Mouse (Mus musculus): ENCODE data around the gene Vkorc1. TPM values are rescaled to one million over a fixed set of nuclear protein-coding genes. Genes with fewer than 3 reads are reported as not detected.
"Not testable (repeated sequence)": the region's sequence is repeated elsewhere in the genome, so short reads cannot be mapped to it uniquely, and the experiment has no call there.

The Vkorc1 gene
- total RNA-seq, 2 experiments from 2014 or later: 7.5 to 9.9 TPM

DNA sequence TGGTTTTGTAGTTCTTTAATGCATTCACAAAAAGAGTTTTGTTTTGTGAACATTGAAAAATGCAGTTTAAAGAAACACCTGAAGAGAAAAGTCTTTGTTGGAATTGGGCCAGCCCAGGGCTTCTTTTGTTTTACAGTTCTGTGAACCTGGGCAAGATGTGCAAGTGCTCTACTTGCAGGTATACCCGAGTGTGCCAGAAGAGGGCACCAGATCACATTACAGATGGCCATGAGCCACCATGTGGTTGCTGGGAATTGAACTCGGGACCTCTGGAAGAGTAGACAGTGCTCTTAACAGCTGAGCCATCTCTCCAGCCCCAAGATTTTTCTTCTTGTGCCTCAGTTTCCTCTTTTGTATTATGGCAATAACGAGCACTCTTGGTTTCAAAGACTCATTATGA, 22.8 kb upstream of the Vkorc1 start:
- no peak for DNase-seq (ENCODE audit: low spot score)

DNA sequence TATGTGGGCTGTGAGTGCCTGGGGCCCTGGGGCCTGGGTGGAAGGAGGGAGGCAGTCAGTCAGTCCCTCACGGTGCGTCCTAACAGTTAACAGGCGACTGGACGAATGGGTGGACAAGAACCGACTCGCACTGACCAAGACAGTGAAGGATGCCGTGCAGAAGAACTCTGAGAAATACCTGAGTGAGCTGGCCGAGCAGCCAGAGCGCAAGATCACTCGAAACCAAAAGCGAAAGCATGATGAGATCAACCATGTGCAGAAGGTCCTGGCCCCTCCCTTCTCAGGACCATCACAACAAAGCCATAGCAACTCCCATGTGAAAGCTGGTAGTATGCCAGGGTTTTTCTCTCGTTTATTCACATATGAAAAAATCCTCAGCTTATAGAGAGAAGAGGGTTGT, 19.9 kb upstream of the Vkorc1 start:
- DNase-seq (ENCODE audit: low spot score): no peak

GRCm38 (mm10) chr7:127912938-127913337, 17.5 kb upstream of the Vkorc1 start:
- no peak for DNase-seq (ENCODE audit: low spot score)

DNA sequence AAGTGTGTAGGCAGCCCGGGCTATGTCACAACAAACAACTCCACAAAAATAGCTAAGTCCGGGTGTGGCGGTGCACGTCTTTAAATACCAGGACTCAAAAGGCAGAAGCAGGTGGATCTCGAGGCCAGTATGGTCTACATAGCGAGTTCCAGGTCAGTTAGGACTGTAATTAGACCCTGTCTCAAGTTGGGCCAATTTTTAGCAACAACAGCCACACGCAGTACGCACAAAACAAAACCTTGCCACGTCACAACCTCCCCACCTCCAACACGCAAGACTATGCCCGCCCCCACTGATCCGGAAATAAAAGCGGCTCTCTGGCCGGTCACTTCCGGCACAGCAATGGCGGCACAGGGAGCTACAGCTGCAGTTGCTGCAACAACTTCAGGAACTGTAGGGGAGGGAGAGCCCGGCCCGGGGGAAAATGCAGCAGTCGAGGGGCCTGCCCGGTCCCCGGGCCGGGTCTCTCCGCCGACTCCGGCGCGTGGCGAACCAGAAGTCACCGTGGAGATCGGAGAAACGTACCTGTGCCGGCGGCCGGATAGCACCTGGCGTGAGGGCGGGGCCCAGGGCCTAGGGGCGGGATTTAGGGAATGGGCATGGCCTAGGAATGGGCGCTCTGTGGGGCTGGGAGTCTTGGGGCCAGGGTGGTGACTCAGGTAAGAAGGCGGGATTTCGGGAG, 16.9 kb upstream of the Vkorc1 start, which contains the start of gene Kat8:
Kat8 (plus strand) TSS at position 327 of the 682 bp plus-strand sequence.
- peak; percentile 90 for DNase-seq (ENCODE audit: low spot score)

DNA sequence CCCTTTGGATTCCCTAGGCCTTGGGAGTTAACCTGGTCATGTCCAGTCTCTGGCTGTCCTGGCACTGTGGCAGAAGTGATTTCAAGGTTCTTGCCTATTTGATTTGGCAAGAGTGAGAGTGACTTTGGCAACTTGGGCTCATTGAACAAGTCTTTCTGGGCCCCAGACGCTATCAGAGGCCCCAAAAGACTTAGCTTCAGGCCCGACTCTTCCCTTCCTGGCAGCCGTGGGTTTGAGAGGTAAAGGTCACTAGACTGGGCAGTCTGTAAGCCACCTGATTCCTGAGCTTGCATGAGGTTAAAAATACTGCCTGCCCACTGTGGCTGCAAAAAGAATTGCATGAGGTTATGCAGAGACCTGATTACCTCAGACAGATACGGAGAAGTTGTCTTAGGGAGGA, 13.2 kb upstream of the Vkorc1 start:
- DNase-seq (ENCODE audit: low spot score): peak; percentile 68

- no peak for DNase-seq (ENCODE audit: low spot score)
Measured at GRCm38 (mm10) chr7:127907939-127908338, 12.5 kb upstream of the Vkorc1 start.

GRCm38 (mm10) chr7:127903971-127904796, 8.8 kb upstream of the Vkorc1 start, which contains the start of gene Bckdk:
Bckdk (plus strand) TSS chr7:127904082.
- DNase-seq (ENCODE audit: low spot score): peak; percentile 84

GRCm38 (mm10) chr7:127901772-127902171, 6.4 kb upstream of the Vkorc1 start:
- DNase-seq (ENCODE audit: low spot score): no peak

- no peak for DNase-seq (ENCODE audit: low spot score)
Measured at GRCm38 (mm10) chr7:127899997-127900396, 4.6 kb upstream of the Vkorc1 start.

GRCm38 (mm10) chr7:127898179-127898956, 3.0 kb upstream of the Vkorc1 start:
- no peak for DNase-seq (ENCODE audit: low spot score)

- no peak for DNase-seq (ENCODE audit: low spot score)
Measured at GRCm38 (mm10) chr7:127897542-127897941, 2.1 kb upstream of the Vkorc1 start.

- DNase-seq (ENCODE audit: low spot score): peak; percentile 60
Measured at GRCm38 (mm10) chr7:127896384-127896783, 967 bp upstream of the Vkorc1 start.

GRCm38 (mm10) chr7:127895891-127896290, 474 bp upstream of the Vkorc1 start:
- not testable (repeated sequence) for DNase-seq (ENCODE audit: low spot score)

DNA sequence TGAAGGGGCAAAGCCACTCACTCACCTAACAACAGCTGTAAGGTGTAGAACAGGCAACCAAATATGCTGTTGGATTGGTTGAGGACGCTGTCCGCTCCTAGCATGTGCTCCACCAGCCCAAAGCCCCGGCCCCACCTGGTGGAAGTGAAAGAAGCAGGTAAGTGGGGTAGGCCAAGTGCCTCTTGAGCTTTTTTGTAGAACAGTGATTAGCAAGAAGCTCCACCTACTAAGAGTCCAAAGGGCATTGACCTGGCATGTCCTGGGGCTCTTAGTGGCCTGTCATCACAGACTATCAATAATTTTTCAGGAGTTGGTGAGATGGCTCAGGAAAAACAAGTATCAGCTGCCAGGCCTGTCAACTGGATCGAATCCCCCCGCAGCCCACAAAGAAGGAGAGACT, 937 bp downstream of the Vkorc1 start:
- no peak for DNase-seq (ENCODE audit: low spot score)

DNA sequence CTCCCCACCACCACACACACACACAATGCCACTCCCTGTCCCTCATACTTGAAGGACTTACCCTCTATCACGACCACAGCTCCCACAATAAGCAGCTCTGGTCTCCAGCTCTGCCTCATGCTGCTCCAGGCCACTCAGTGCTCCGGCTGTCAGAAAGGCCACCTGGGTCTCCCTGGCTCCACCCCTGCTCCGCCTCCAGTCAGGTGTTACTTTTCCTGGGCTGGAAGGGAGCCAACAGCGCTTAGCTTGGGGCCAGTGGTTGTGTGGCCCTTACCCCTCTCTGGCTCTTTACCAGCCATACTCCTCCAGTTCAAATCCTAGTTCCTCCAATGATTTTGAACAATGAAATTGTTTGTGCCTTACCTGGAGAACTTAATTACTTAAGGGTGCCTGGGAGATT, 4.6 kb downstream of the Vkorc1 start, which contains the start of gene Prss53:
Prss53 (minus strand) TSS at position 173 of the 400 bp plus-strand sequence.
- no peak for DNase-seq (ENCODE audit: low spot score)

DNA sequence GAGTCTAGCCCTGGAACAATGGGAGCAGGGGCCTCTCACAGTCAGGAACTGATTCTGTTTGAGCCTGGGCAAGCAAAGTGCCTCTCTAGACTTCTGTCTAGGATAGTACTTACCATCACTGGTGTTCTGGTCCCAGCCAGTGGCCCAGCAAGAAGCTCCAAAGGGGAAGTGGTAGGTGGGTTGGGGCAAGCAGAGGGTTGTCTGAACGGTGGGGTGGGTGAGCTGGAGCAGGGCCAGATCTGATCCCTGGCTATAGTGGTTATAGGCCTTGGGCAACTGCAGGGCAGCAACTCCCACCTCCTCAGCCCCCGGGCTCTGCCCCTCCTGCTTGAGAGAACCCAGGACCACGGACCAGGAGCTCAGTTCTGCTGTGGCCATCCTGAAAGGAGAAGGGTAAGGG, 6.6 kb downstream of the Vkorc1 start:
- no peak for DNase-seq (ENCODE audit: low spot score)

DNA sequence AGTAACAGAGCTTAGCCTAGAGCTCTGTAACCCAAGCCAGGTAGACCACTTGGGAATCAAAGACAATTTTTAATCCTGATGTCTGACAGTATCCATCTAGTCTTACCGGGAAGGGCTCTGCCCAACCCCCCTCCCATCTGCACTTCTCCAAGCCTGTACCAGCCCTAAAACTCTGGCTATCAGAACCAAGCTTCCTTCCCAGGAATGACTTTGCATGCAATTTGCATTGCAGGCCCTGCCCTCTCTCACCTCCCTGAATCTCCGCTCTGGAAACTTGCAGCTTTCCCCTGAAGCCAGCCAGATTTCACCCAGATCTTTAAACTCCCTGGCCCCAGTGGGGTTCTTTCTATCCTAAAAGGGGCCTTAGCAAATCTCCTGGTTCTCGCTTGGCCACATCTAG, 7.6 kb downstream of the Vkorc1 start:
- no peak for DNase-seq (ENCODE audit: low spot score)

GRCm38 (mm10) chr7:127887191-127887590, 8.2 kb downstream of the Vkorc1 start:
- DNase-seq (ENCODE audit: low spot score): no peak

GRCm38 (mm10) chr7:127886551-127886950, 8.9 kb downstream of the Vkorc1 start:
- DNase-seq (ENCODE audit: low spot score): no peak

DNA sequence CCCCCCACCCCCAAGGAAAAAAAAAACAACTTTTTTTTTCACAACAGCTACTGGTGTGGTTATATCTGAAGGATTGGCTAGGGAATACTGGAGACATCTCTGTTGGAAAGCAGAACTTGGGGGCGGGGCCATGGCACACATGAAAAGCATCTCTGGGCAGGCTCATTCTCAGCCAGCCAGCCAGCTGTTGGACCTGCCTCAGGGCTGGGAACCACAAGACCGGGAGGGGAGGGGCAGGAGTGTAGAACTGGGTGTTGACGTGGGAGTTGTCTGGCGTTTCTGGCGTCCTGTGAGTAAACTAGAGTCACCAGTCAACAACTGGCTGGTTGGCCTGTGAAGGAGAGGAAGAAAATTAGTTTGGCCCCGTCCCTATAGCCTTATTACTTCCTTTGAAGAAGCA, 9.5 kb downstream of the Vkorc1 start:
- DNase-seq (ENCODE audit: low spot score): peak; percentile 76

- DNase-seq (ENCODE audit: low spot score): no peak
Measured at GRCm38 (mm10) chr7:127880431-127880830, 15.0 kb downstream of the Vkorc1 start.

DNA sequence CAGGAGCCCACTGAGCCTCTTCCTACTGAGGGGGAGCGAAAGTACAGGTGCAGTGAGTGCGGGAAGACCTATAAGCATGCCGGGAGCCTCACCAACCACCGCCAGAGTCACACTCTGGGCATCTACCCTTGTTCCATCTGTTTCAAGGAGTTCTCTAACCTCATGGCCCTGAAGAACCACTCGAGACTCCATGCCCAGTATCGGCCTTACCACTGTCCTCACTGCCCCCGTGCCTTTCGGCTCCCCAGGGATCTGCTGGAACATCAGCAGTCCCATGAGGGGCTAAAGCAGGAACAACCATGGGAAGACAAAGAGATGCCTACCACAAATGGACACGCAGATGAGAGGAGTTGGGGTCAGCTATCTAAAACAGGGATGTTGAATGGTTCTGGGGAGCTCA, 16.1 kb downstream of the Vkorc1 start:
- no peak for DNase-seq (ENCODE audit: low spot score)
